Mouse (Mus musculus) kidney, embryonic 14.5 days (tissue): ENCODE measurements around the gene Ugt1a10. TPM values are rescaled to one million over a fixed set of nuclear protein-coding genes. Genes with fewer than 3 reads are reported as not detected.
"Not testable (repeated sequence)": the region's sequence is repeated elsewhere in the genome, so short reads cannot be mapped to it uniquely, and the experiment has no call there.

ENCODE experiments used
- ATAC-seq: fragments of 200-750 bp; cut with Nextera tagmentation; 2 replicates; pipeline ENCODE4 v1.8.0; 2017; ENCODE audit warnings: moderate number of reproducible peaks, mild to moderate bottlenecking, moderate TSS enrichment, moderate library complexity; ENCODE audit not compliant: low FRiP score, low TSS enrichment
- H3K27ac ChIP-seq: fragments of 300-500 bp; sonication (generic); 2 replicates; pipeline ENCODE4 v1.5.1; 2014; ENCODE audit warnings: low read depth, mild to moderate bottlenecking, low read length, moderate library complexity, mixed read lengths
- H3K27me3 ChIP-seq: fragments of 300-500 bp; sonication (generic); 2 replicates; pipeline ENCODE4 v1.6.1; 2014; ENCODE audit warnings: mild to moderate bottlenecking, low read length; ENCODE audit not compliant: control insufficient read depth, insufficient read depth
- H3K36me3 ChIP-seq: fragments of 300-500 bp; sonication (generic); 2 replicates; pipeline ENCODE4 v1.6.1; 2014; ENCODE audit warnings: low read length, mixed read lengths; ENCODE audit not compliant: control insufficient read depth, insufficient read depth
- H3K4me1 ChIP-seq: fragments of 300-500 bp; sonication (generic); 2 replicates; pipeline ENCODE4 v1.6.1; 2014; ENCODE audit warnings: low read length, mixed read lengths; ENCODE audit not compliant: control insufficient read depth, insufficient read depth
- H3K4me2 ChIP-seq: fragments of 300-500 bp; sonication (generic); replicated peaks from 2 replicates; pipeline ENCODE4 v1.6.1; 2014; ENCODE audit warnings: low read depth, mild to moderate bottlenecking, low read length
- H3K4me3 ChIP-seq: fragments of 300-500 bp; sonication (generic); 2 replicates; pipeline ENCODE4 v1.5.1; 2014; ENCODE audit warnings: mild to moderate bottlenecking, low read length
- H3K9ac ChIP-seq: fragments of 300-500 bp; sonication (generic); 2 replicates; pipeline ENCODE4 v1.6.1; 2014; ENCODE audit warnings: low read depth, mild to moderate bottlenecking, low read length, moderate library complexity
- H3K9me3 ChIP-seq: fragments of 300-500 bp; sonication (generic); 2 replicates; pipeline ENCODE4 v1.6.1; 2016; ENCODE audit warnings: low read length; ENCODE audit not compliant: control insufficient read depth
- WGBS: fragments of 180-500 bp; shearing (Covaris S2); extraction: QIAGEN DNeasy Blood & Tissue Kit; methylation state at CpG from one replicate; pipeline ENCODE4 v1.1.7; 2014; 5-methylcytosine and 5-hydroxymethylcytosine counted together
- polyA plus RNA-seq: library from polyadenylated mRNA; unstranded; fragments of >200 nt; fragmentation: Nextera tagmentation; extraction: Ambion mirVana; gene quantifications from 2 replicates; pipeline ENCODE4 v1.2.1, GENCODE M21; 2014

Gene Ugt1a10
- polyA plus RNA-seq, 1 experiment from 2014 or later, result 9.2 TPM

- Histone ChIP-seq H3K27ac (no peak overlapping the region), H3K4me1 (no peaks in the 10 kb centered on the region), H3K36me3 (no peaks in the 10 kb centered on the region), H3K4me3 (no peak overlapping the region), H3K4me2 (no peak overlapping the region), H3K9me3 (no peaks in the 10 kb centered on the region), H3K27me3 (no peaks in the 10 kb centered on the region), H3K9ac (no peak overlapping the region)
- WGBS, result 93% methylated on average over 1 of the region's 1 CpGs
- no peak for ATAC-seq
Measured at GRCm38 (mm10) chr1:88081670-88082069, 26.5 kb downstream of the Ugt1a10 start.

GRCm38 (mm10) chr1:88086125-88086524, 30.9 kb downstream of the Ugt1a10 start:
- Histone ChIP-seq H3K27ac (no peak overlapping the region), H3K9ac (no peak overlapping the region), H3K4me2 (no peak overlapping the region), H3K4me3 (no peak overlapping the region), H3K9me3 (no peaks in the 10 kb centered on the region), H3K27me3 (no peaks in the 10 kb centered on the region), H3K36me3 (no peaks in the 10 kb centered on the region), H3K4me1 (no peaks in the 10 kb centered on the region)
- WGBS, result 63% methylated on average over 1 of the region's 1 CpGs
- no peak for ATAC-seq

- Histone ChIP-seq H3K9ac (no peak within 1 kb of the TSS), H3K4me2 (no peak within 1 kb of the TSS), H3K27ac (no peak within 1 kb of the TSS), H3K36me3 (no peaks in the 10 kb centered on the region), H3K4me1 (no peaks in the 10 kb centered on the region), H3K27me3 (no peaks in the 10 kb centered on the region), H3K9me3 (no peaks in the 10 kb centered on the region), H3K4me3 (no peak within 1 kb of the TSS)
- 80% methylated on average over 3 of the region's 3 CpGs for WGBS
- ATAC-seq, result no peak
Measured at GRCm38 (mm10) chr1:88087513-88087912, 32.3 kb downstream of the Ugt1a10 start, which contains the start of gene Ugt1a8. Gene Ugt1a8, plus strand, starts transcription at chr1:88087813.

- Histone ChIP-seq H3K36me3 (no peaks in the 10 kb centered on the region), H3K4me3 (no peak overlapping the region), H3K9ac (no peak overlapping the region), H3K27ac (no peak overlapping the region), H3K27me3 (no peaks in the 10 kb centered on the region), H3K4me2 (no peak overlapping the region), H3K4me1 (peaks cover 4% of the 10 kb centered on the region; the same call in 1 of the 2 replicates), H3K9me3 (no peaks in the 10 kb centered on the region)
- ATAC-seq, result no peak
Measured at GRCm38 (mm10) chr1:88092341-88092740, 37.2 kb downstream of the Ugt1a10 start.

- H3K4me3 ChIP-seq, H3K9me3 ChIP-seq, H3K9ac ChIP-seq, H3K4me1 ChIP-seq, H3K4me2 ChIP-seq, H3K36me3 ChIP-seq, H3K27me3 ChIP-seq: not testable (repeated sequence)
- peak; percentile 70; the same call in 1 of the 2 replicates for ATAC-seq
- 66% methylated on average over 3 of the region's 3 CpGs for WGBS
- H3K27ac ChIP-seq, result peak overlapping the region; percentile 67; the same call in 1 of the 2 replicates
Measured at GRCm38 (mm10) chr1:88094270-88094676, 39.1 kb downstream of the Ugt1a10 start.

- WGBS, result 16% methylated on average over 10 of the region's 10 CpGs
- H3K9me3 ChIP-seq, result no peaks in the 10 kb centered on the region
- H3K27ac ChIP-seq, result peak within 1 kb of the TSS; percentile 67
- no peak within 1 kb of the TSS for H3K9ac ChIP-seq
- peak; percentile 86 for ATAC-seq
- no peaks in the 10 kb centered on the region for H3K27me3 ChIP-seq
- no peak within 1 kb of the TSS; the same call in 1 of the 2 replicates for H3K4me3 ChIP-seq
- peak within 1 kb of the TSS; percentile 29 for H3K4me2 ChIP-seq
- H3K4me1 ChIP-seq, result peaks cover 4% of the 10 kb centered on the region; the same call in 1 of the 2 replicates
- no peaks in the 10 kb centered on the region for H3K36me3 ChIP-seq
Measured at GRCm38 (mm10) chr1:88094941-88095492, 39.8 kb downstream of the Ugt1a10 start, which contains the start of gene Ugt1a7c. Gene Ugt1a7c, plus strand, starts transcription at chr1:88095062.

GRCm38 (mm10) chr1:88098546-88098945, 43.4 kb downstream of the Ugt1a10 start:
- not testable (repeated sequence) for H3K4me1 ChIP-seq, H3K4me2 ChIP-seq, ATAC-seq, H3K27ac ChIP-seq, H3K4me3 ChIP-seq, H3K36me3 ChIP-seq, H3K9me3 ChIP-seq, H3K27me3 ChIP-seq, H3K9ac ChIP-seq
- WGBS, result 84% methylated on average over 3 of the region's 3 CpGs

GRCm38 (mm10) chr1:88099691-88100090, 44.5 kb downstream of the Ugt1a10 start:
- not testable (repeated sequence) for ATAC-seq
- 79% methylated on average over 2 of the region's 2 CpGs for WGBS

GRCm38 (mm10) chr1:88103019-88103418, 47.8 kb downstream of the Ugt1a10 start, which contains the start of gene Ugt1a6b:
Gene Ugt1a6b, plus strand, starts transcription at chr1:88103252.
- not testable (repeated sequence) for H3K4me1 ChIP-seq, H3K27me3 ChIP-seq, H3K36me3 ChIP-seq, H3K4me3 ChIP-seq, H3K27ac ChIP-seq, H3K9me3 ChIP-seq, ATAC-seq, H3K4me2 ChIP-seq, H3K9ac ChIP-seq
- WGBS, result 67% methylated on average over 2 of the region's 3 CpGs

More at GRCm38 (mm10) chr1:88099691-88100090, 44.5 kb downstream of the Ugt1a10 start:
- H3K9me3 ChIP-seq, H3K9ac ChIP-seq, H3K27me3 ChIP-seq, H3K4me2 ChIP-seq, H3K4me3 ChIP-seq, H3K27ac ChIP-seq, H3K4me1 ChIP-seq, H3K36me3 ChIP-seq: not testable (repeated sequence)
